Mouse (Mus musculus) skeletal muscle tissue, postnatal 0 days (tissue): ENCODE results near the gene Zglp1. TPM values are rescaled to one million over a fixed set of nuclear protein-coding genes. Genes with fewer than 3 reads are reported as not detected.

Experiments
- microRNA counts: library from miRNA; unstranded; fragments of <30 nt; microRNA quantifications from one replicate; lab custom pipeline; 2015
- microRNA-seq, 2 experiments: library from miRNA; unstranded; fragments of <30 nt; microRNA quantifications; one replicate each; pipeline ENCODE4; 2016
- polyA plus RNA-seq: library from polyadenylated mRNA; unstranded; fragments of >200 nt; fragmentation: Nextera tagmentation; extraction: Ambion mirVana; gene quantifications from 2 replicates; pipeline ENCODE4 v1.2.1, GENCODE M21; 2015

Gene Zglp1
- 0.54 TPM in 1 of 2 replicates, not detected in the other for polyA plus RNA-seq

GRCm38 (mm10) chr9:21067006-21067684, at the start of gene Zglp1:
Gene Zglp1 (minus strand): TSS chr9:21067093.

GRCm38 (mm10) chr9:21091707-21092320, 24.9 kb upstream of the Zglp1 start, which contains the start of the genes Gm38431 and Raver1:
Gene Gm38431 (minus strand): TSS chr9:21091997.
Gene Raver1 (minus strand): TSS chr9:21092008.

GRCm38 (mm10) chr9:21073044-21073840, 6.3 kb upstream of the Zglp1 start, which contains the start of the genes Gm49373 and Fdx1l:
Gene Gm49373 (minus strand): TSS chr9:21073096.
Gene Fdx1l (minus strand): TSS chr9:21073614.

GRCm38 (mm10) chr9:21031896-21032351, 35.0 kb downstream of the Zglp1 start, which contains the start of gene Icam5:
Gene Icam5 (plus strand): TSS chr9:21032073.

GRCm38 (mm10) chr9:21029291-21030054, 37.4 kb downstream of the Zglp1 start, which contains the start of gene Icam4:
Gene Icam4 (plus strand): TSS chr9:21029373.

GRCm38 (mm10) chr9:21015571-21016130, 51.2 kb downstream of the Zglp1 start, which contains the start of gene Icam1:
Gene Icam1 (plus strand): TSS chr9:21015985.

MicroRNA genes within 50 kb of the gene (microRNA counts, 519-probe panel; counts per million panel counts)
- microRNA mmu-miR-1900 (lab: Ali Mortazavi, UCI), result 296 counts per million, percentile 58 among the panel's probes with 10 or more counts

Small RNA genes lying within 50 kb of the gene (microRNA-seq; reads per million reads assigned to microRNA genes)
- gene Mir1900 (0 reads per million in 2 experiments), gene Mir7082 (0.30 to 1.3 reads per million in 2 experiments)

Other genes with a start within 250 kb of the Zglp1 start
- gene Rdh8, start 248.6 kb downstream of the Zglp1 start, polyA plus RNA-seq, result not detected in 2 replicates
- 5.3 and 6.4 TPM in 2 replicates for gene A230050P20Rik, start 198.5 kb downstream of the Zglp1 start, polyA plus RNA-seq
- gene Angptl6, start 187.4 kb downstream of the Zglp1 start, polyA plus RNA-seq, result 4.1 and 4.4 TPM in 2 replicates
- 27.7 and 28.3 TPM in 2 replicates for gene Ppan, start 178.9 kb downstream of the Zglp1 start, polyA plus RNA-seq
- 205 and 214 TPM in 2 replicates for gene Eif3g, start 168.5 kb downstream of the Zglp1 start, polyA plus RNA-seq
- gene Dnmt1, start 107.2 kb downstream of the Zglp1 start, polyA plus RNA-seq, result 12.7 and 13.9 TPM in 2 replicates
- gene S1pr2, start 90.3 kb downstream of the Zglp1 start, polyA plus RNA-seq, result 14.7 and 17.5 TPM in 2 replicates
- gene Mrpl4, start 64.4 kb downstream of the Zglp1 start, polyA plus RNA-seq, result 100 and 101 TPM in 2 replicates
- gene Icam1, start 51.1 kb downstream of the Zglp1 start, polyA plus RNA-seq, result 5.1 and 7.8 TPM in 2 replicates
- 0.26 and 0.32 TPM in 2 replicates for gene Icam4, start 37.7 kb downstream of the Zglp1 start, polyA plus RNA-seq
- 0.06 and 0.10 TPM in 2 replicates for gene Icam5, start 35.0 kb downstream of the Zglp1 start, polyA plus RNA-seq
- 0.09 and 0.21 TPM in 2 replicates for gene Gm49373, start 6.0 kb upstream of the Zglp1 start, polyA plus RNA-seq
- 46.8 and 48.7 TPM in 2 replicates for gene Fdx1l, start 6.5 kb upstream of the Zglp1 start, polyA plus RNA-seq
- gene Gm38431, start 24.9 kb upstream of the Zglp1 start, polyA plus RNA-seq, result 0.76 and 0.97 TPM in 2 replicates
- 13.1 and 16.3 TPM in 2 replicates for gene Raver1, start 24.9 kb upstream of the Zglp1 start, polyA plus RNA-seq
- 6.3 and 6.6 TPM in 2 replicates for gene Tyk2, start 64.2 kb upstream of the Zglp1 start, polyA plus RNA-seq
- gene Cdc37, start 82.9 kb upstream of the Zglp1 start, polyA plus RNA-seq, result 145 and 165 TPM in 2 replicates
- gene Pde4a, start 98.6 kb upstream of the Zglp1 start, polyA plus RNA-seq, result 6.5 and 7.2 TPM in 2 replicates
- gene Keap1, start 172.3 kb upstream of the Zglp1 start, polyA plus RNA-seq, result 53.3 and 55.3 TPM in 2 replicates
- 0.09 and 0.57 TPM in 2 replicates for gene S1pr5, start 181.3 kb upstream of the Zglp1 start, polyA plus RNA-seq
- gene Atg4d, start 198.2 kb upstream of the Zglp1 start, polyA plus RNA-seq, result 29.1 and 32.1 TPM in 2 replicates
- 7.5 and 9.2 TPM in 2 replicates for gene Kri1, start 220.9 kb upstream of the Zglp1 start, polyA plus RNA-seq
- gene Cdkn2d, start 224.3 kb upstream of the Zglp1 start, polyA plus RNA-seq, result 51.6 and 53.4 TPM in 2 replicates
- 0.83 TPM in 1 of 2 replicates, not detected in the other for gene Ap1m2, start 245.2 kb upstream of the Zglp1 start, polyA plus RNA-seq